Mouse (Mus musculus) forebrain, embryonic 12.5 days (tissue): ENCODE measurements around the gene Rnpepl1. TPM values are rescaled to one million over a fixed set of nuclear protein-coding genes. Genes with fewer than 3 reads are reported as not detected.

Experiments
- ATAC-seq: fragments of 200-750 bp; cut with Nextera tagmentation; 2 replicates; pipeline ENCODE4 v1.8.0; 2017; ENCODE audit warnings: moderate TSS enrichment; ENCODE audit not compliant: low FRiP score
- H3K27ac ChIP-seq: fragments of 300-500 bp; sonication (generic); 2 replicates; pipeline ENCODE4 v1.5.1; 2016; ENCODE audit warnings: mild to moderate bottlenecking
- H3K27me3 ChIP-seq: fragments of 300-500 bp; sonication (generic); 2 replicates; pipeline ENCODE4 v1.6.1; 2016; ENCODE audit warnings: mild to moderate bottlenecking
- H3K36me3 ChIP-seq: fragments of 300-500 bp; sonication (generic); replicated peaks from 2 replicates; pipeline ENCODE4 v1.6.1; 2016; ENCODE audit warnings: mild to moderate bottlenecking
- H3K4me1 ChIP-seq: fragments of 300-500 bp; sonication (generic); 2 replicates; pipeline ENCODE4 v1.6.1; 2016
- H3K4me2 ChIP-seq: fragments of 300-500 bp; sonication (generic); 2 replicates; pipeline ENCODE4 v1.6.1; 2016; ENCODE audit warnings: mild to moderate bottlenecking, moderate library complexity
- H3K4me3 ChIP-seq: fragments of 300-500 bp; sonication (generic); replicated peaks from 2 replicates; pipeline ENCODE4 v1.5.1; 2016; ENCODE audit warnings: mild to moderate bottlenecking
- H3K9ac ChIP-seq: fragments of 300-500 bp; sonication (generic); 2 replicates; pipeline ENCODE4 v1.6.1; 2016; ENCODE audit warnings: mild to moderate bottlenecking
- H3K9me3 ChIP-seq: fragments of 300-500 bp; sonication (generic); 2 replicates; pipeline ENCODE4 v1.6.1; 2016
- WGBS: fragments of 180-500 bp; shearing (Covaris S2); methylation state at CpG from one replicate; pipeline ENCODE4 v1.1.7; 2016; 5-methylcytosine and 5-hydroxymethylcytosine counted together
- polyA plus RNA-seq: library from polyadenylated mRNA; unstranded; fragments of >200 nt; fragmentation: Nextera tagmentation; extraction: Ambion mirVana; gene quantifications from 2 replicates; pipeline ENCODE4 v1.2.1, GENCODE M21; 2016

Rnpepl1 gene
- polyA plus RNA-seq, 1 experiment from 2014 or later, result 34.6 TPM

DNA sequence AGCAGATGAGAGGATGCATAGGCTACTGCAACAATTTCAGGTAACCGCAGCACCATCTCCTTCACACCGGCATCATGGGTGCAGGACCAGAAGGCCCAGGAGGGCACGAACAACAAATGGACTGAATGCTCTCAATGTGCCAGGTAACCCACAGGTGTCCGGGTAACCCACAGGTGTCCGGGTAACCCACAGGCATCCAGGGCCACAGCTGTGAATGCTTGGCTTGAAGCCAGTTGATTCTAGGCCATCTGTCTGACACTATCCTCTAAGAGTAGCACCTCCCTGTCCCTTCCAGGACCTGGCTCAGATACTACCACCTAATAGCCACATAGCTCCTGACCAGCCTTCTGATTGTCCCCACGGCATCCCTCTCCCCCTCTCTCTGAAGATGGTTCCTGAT lies 28.6 kb upstream of the Rnpepl1 start:
- H3K4me3 ChIP-seq, result no peak overlapping the region
- 92% methylated on average over 6 of the region's 6 CpGs for WGBS
- no peaks in the 10 kb centered on the region for H3K9me3 ChIP-seq
- H3K4me2 ChIP-seq, result no peak overlapping the region
- ATAC-seq, result no peak
- H3K27me3 ChIP-seq, result 0 out of 2 replicates have a peak, but pooled peaks cover 3% of the 10 kb centered on the region
- H3K36me3 ChIP-seq, result no peaks in the 10 kb centered on the region
- no peak overlapping the region for H3K9ac ChIP-seq
- no peak overlapping the region for H3K27ac ChIP-seq
- no peaks in the 10 kb centered on the region for H3K4me1 ChIP-seq

DNA sequence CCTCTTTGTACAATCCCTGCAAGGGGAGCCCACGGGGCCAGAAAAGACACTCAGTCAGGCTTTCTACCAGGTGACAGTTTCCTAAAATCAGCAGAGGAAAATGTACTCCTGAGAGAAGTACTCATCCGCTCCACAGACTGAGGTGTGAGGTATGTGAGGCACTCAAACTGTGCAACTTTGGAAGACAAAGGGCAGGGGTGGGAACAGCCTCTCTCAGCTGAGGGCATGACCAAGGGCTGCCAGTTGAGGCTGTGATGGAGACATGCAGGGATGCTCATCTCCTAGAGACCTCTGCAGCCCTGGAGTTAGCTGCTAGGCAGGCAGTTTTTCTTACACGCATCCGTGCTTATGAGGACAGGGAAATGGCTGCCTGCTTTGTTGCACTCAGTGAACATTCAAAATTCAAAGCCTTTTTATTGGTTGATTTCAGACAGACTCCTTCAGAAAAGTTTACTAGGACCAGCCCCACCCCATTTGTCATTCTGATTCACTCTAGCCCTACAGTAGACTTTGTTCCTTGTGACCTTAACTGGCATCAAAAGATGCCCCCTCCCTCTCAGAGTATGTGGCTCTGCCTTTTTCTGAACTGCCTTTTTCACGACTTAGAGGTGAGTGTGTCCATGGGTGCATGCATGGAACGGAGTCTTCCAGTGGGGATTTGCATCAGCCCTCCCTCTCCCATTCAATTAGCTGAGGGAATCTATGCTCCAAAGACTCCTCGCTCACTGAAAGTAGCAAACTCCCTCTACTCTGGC lies 21.5 kb upstream of the Rnpepl1 start:
- Histone ChIP-seq H3K9me3 (no peaks in the 10 kb centered on the region), H3K4me3 (no peak overlapping the region), H3K27me3 (no peaks in the 10 kb centered on the region; the same call in 1 of the 2 replicates), H3K27ac (no peak overlapping the region), H3K4me1 (no peaks in the 10 kb centered on the region), H3K36me3 (no peaks in the 10 kb centered on the region), H3K4me2 (no peak overlapping the region), H3K9ac (no peak overlapping the region)
- WGBS, result 79% methylated on average over 7 of the region's 7 CpGs
- ATAC-seq, result no peak

GRCm38 (mm10) chr1:92892791-92893190 lies 17.8 kb upstream of the Rnpepl1 start:
- Histone ChIP-seq H3K4me1 (no peaks in the 10 kb centered on the region), H3K36me3 (no peaks in the 10 kb centered on the region), H3K4me3 (no peak overlapping the region), H3K4me2 (no peak overlapping the region), H3K9ac (no peak overlapping the region), H3K27me3 (peaks cover 8% of the 10 kb centered on the region), H3K9me3 (no peaks in the 10 kb centered on the region), H3K27ac (no peak overlapping the region)
- 81% methylated on average over 3 of the region's 3 CpGs for WGBS
- ATAC-seq, result no peak

DNA sequence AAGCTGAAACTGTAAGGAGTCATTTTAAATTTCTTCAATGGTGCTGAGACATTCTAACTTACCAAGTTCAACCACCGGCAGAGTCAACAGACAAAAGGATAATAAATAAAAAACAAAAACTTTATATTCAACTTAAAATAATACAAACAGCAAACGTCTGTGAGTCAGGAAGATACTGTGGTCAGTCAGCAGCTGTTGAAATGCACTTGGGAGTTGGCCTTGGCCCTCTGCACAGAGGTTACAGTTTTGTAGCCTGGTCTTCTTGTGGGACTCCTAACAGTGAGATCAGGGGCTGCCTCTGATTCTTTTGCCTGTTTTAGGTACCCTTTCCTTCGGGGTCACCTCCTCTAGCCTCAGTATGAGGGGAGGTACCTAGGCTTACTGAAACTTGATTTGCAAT lies 16.7 kb upstream of the Rnpepl1 start:
- Histone ChIP-seq H3K9me3 (no peaks in the 10 kb centered on the region), H3K4me2 (no peak overlapping the region), H3K27ac (no peak overlapping the region), H3K9ac (no peak overlapping the region), H3K36me3 (no peaks in the 10 kb centered on the region), H3K27me3 (peaks cover 8% of the 10 kb centered on the region), H3K4me3 (no peak overlapping the region), H3K4me1 (no peaks in the 10 kb centered on the region)
- WGBS, result 74% methylated on average over 3 of the region's 3 CpGs
- no peak for ATAC-seq

GRCm38 (mm10) chr1:92895089-92895488 lies 15.5 kb upstream of the Rnpepl1 start:
- Histone ChIP-seq H3K4me1 (no peaks in the 10 kb centered on the region), H3K4me2 (no peak overlapping the region), H3K36me3 (no peaks in the 10 kb centered on the region), H3K9me3 (no peaks in the 10 kb centered on the region), H3K9ac (no peak overlapping the region), H3K27me3 (peaks cover 9% of the 10 kb centered on the region), H3K4me3 (no peak overlapping the region), H3K27ac (no peak overlapping the region)
- WGBS, result 12% methylated on average over 3 of the region's 3 CpGs
- peak; percentile 55 for ATAC-seq

GRCm38 (mm10) chr1:92902786-92903185 lies 7.8 kb upstream of the Rnpepl1 start, which contains the start of gene Ankmy1:
TSS of gene Ankmy1 (minus strand) at chr1:92902906.
- peaks cover 22% of the 10 kb centered on the region for H3K4me1 ChIP-seq
- peak within 1 kb of the TSS; percentile 9 for H3K4me3 ChIP-seq
- ATAC-seq, result peak; percentile 43
- H3K36me3 ChIP-seq, result no peaks in the 10 kb centered on the region
- H3K4me2 ChIP-seq, result peak within 1 kb of the TSS; percentile 45
- H3K27ac ChIP-seq, result 0 out of 2 replicates have a peak within 1 kb of the TSS, but pooled peaks have one; percentile 19
- H3K9ac ChIP-seq, result peak within 1 kb of the TSS; percentile 36; the same call in 1 of the 2 replicates
- WGBS, result under 1% methylated on average over 15 of the region's 15 CpGs
- H3K27me3 ChIP-seq, result peaks cover 4% of the 10 kb centered on the region
- H3K9me3 ChIP-seq, result no peaks in the 10 kb centered on the region

DNA sequence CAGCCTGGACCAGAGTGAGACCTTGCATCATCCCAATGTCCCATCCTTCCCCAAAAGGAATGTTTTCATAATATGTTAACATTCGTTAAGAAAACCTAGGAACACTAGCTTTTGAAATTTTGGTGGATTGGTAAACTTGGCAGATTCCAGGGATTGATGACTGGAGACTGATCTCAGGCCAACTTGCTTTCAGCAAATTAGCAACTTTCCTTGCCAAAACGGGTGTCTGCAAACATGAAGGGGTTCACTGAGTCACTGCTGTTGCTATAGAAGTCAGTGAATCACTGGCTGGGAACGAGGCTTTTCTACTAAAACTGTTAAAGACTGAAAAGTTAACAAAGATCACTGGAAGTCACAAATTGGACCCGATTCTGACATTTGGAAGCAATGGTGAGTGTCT lies 7.0 kb upstream of the Rnpepl1 start:
- H3K4me2 ChIP-seq, result no peak overlapping the region
- no peak for ATAC-seq
- H3K27me3 ChIP-seq, result peaks cover 8% of the 10 kb centered on the region
- H3K4me1 ChIP-seq, result peaks cover 26% of the 10 kb centered on the region
- H3K9ac ChIP-seq, result no peak overlapping the region
- H3K4me3 ChIP-seq, result no peak overlapping the region
- H3K36me3 ChIP-seq, result no peaks in the 10 kb centered on the region
- WGBS, result 78% methylated on average over 4 of the region's 4 CpGs
- no peaks in the 10 kb centered on the region for H3K9me3 ChIP-seq
- no peak overlapping the region for H3K27ac ChIP-seq

- WGBS, result 84% methylated on average over 2 of the region's 2 CpGs
- peaks cover 37% of the 10 kb centered on the region for H3K4me1 ChIP-seq
- H3K9me3 ChIP-seq, result no peaks in the 10 kb centered on the region
- H3K9ac ChIP-seq, result no peak overlapping the region
- no peak overlapping the region for H3K27ac ChIP-seq
- no peak overlapping the region for H3K4me2 ChIP-seq
- no peak for ATAC-seq
- H3K36me3 ChIP-seq, result no peaks in the 10 kb centered on the region
- peaks cover 10% of the 10 kb centered on the region for H3K27me3 ChIP-seq
- H3K4me3 ChIP-seq, result no peak overlapping the region
Measured at GRCm38 (mm10) chr1:92905703-92906310, 4.8 kb upstream of the Rnpepl1 start.

DNA sequence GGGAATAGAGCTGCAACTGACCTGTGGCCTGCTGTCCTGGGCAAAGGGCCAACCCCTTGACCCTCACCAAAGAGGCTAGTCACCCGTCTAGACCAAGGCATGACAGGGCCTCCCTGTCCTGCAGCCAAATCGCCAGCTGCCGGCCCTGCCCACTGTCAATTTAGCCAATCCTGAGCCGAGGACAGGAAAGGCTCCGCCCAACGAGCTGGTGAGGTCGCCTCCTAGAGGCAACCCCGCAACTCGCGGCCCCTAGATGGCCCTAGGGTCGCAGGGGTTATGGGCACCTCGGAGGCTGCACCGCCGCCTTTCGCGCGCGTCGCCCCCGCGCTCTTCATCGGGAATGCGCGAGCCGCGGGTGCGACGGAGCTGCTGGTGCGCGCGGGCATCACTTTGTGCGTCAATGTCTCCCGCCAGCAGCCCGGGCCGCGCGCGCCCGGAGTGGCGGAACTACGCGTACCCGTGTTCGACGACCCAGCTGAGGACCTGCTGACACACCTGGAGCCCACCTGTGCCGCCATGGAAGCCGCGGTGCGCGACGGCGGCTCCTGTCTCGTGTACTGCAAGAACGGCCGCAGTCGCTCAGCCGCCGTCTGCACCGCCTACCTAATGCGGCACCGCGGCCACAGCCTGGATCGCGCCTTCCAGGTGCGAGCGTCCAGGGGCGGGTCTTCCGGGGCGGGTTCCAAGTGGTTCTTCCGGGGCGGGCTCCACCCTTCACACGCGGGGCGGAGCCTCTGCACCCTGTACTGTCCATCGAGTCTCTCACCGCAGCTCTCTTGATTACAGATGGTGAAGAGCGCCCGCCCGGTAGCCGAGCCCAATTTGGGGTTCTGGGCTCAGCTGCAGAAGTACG lies 3.6 kb upstream of the Rnpepl1 start, which contains the start of gene Dusp28:
Gene Dusp28 (plus strand): TSS at position 203 of the 853 bp plus-strand sequence.
- H3K9me3 ChIP-seq, result no peaks in the 10 kb centered on the region
- H3K9ac ChIP-seq, result peak within 1 kb of the TSS; percentile 71
- H3K4me3 ChIP-seq, result peak within 1 kb of the TSS; percentile 77
- H3K4me1 ChIP-seq, result peaks cover 45% of the 10 kb centered on the region
- ATAC-seq, result peak; percentile 89
- H3K27me3 ChIP-seq, result peaks cover 10% of the 10 kb centered on the region
- H3K27ac ChIP-seq, result peak within 1 kb of the TSS; percentile 89
- peak within 1 kb of the TSS; percentile 60 for H3K4me2 ChIP-seq
- WGBS, result under 1% methylated on average over 80 of the region's 81 CpGs
- no peaks in the 10 kb centered on the region for H3K36me3 ChIP-seq

DNA sequence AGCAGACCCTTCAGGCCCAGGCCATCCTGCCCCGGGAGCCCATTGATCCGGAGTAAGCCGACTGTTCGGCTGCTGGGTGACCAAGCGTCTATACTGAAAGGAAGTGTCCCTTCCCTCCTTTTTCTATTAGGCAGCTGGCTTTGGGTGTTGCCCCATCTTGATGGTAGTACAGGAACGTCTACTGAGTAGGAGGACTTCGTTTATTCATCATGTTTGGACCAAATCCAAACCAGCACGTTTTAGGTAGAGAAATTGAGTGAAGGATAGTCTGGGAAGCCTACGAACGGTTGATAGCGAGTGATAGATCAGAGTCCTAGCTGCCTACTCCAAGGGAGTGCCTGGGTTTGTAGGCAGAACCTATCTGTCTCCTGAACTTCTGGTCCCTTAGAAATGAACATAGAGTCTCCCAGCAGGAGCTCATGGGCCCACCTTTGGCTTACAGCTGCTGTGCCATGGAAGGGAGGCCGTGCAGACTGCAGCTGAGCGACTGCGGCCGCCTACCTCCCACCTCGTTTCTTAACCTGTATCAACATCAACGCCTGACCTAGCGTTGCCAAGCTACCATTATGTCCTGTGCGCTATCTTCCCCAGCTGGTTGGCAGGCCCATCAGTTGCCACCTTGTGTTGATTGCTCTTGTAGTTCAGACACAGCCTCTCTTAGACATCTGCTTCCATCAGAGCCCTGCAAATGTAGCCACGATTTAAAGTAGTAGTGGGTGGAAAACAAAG lies 2.8 kb upstream of the Rnpepl1 start:
- H3K27me3 ChIP-seq, result peaks cover 10% of the 10 kb centered on the region
- H3K27ac ChIP-seq, result peak overlapping the region; percentile 89
- H3K36me3 ChIP-seq, result no peaks in the 10 kb centered on the region
- H3K4me3 ChIP-seq, result peak overlapping the region; percentile 77
- ATAC-seq, result no peak
- H3K9ac ChIP-seq, result peak overlapping the region; percentile 71
- H3K4me2 ChIP-seq, result peak overlapping the region; percentile 60
- H3K4me1 ChIP-seq, result peaks cover 47% of the 10 kb centered on the region
- no peaks in the 10 kb centered on the region for H3K9me3 ChIP-seq
- WGBS, result 45% methylated on average over 20 of the region's 20 CpGs

DNA sequence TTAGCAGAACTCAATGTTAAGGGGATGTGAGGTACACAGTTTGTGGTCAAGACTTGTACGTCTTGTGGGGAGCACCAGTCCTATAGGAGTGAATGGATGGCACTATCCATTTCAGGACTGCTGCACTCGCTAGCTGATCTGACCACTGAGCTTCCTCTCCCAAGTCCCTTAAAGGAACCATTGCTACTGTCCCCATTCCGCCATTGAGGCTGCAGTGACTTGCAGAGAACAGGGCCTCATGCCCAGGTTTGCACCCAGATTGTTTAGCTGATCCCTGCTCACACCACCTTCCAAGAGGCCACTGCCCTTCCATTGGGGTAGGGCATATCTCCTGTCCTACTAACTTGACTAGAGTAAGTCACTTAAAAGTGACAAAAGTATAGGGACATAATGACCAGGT lies 1.9 kb upstream of the Rnpepl1 start:
- H3K9me3 ChIP-seq, result no peaks in the 10 kb centered on the region
- H3K9ac ChIP-seq, result no peak overlapping the region
- peaks cover 45% of the 10 kb centered on the region for H3K4me1 ChIP-seq
- no peak overlapping the region for H3K4me3 ChIP-seq
- no peaks in the 10 kb centered on the region for H3K36me3 ChIP-seq
- no peak overlapping the region for H3K4me2 ChIP-seq
- H3K27me3 ChIP-seq, result peaks cover 10% of the 10 kb centered on the region
- 96% methylated on average over 3 of the region's 3 CpGs for WGBS
- ATAC-seq, result no peak
- H3K27ac ChIP-seq, result no peak overlapping the region
